Mouse (Mus musculus) kidney, adult 2 months (tissue): ENCODE results near the gene Spred1. TPM values are rescaled to one million over a fixed set of nuclear protein-coding genes. Genes with fewer than 3 reads are reported as not detected.
A peak's percentile ranks its signal among the peaks of the same experiment; 100 is the strongest.

Experiments
- DNase-seq: peaks from one replicate; pipeline ENCODE4 v3.0.0; 2021
- H3K27ac ChIP-seq: fragments of 200-500 bp; 2 replicates; pipeline ENCODE4 v1.5.1; 2012; ENCODE audit warnings: low read depth, low read length, control low read depth, inconsistent platforms; ENCODE audit not compliant: insufficient read depth
- H3K27me3 ChIP-seq: fragments of 200-500 bp; replicated peaks from 2 replicates; pipeline ENCODE4 v1.6.1; 2012; ENCODE audit warnings: mild to moderate bottlenecking, moderate library complexity, low read length, inconsistent platforms; ENCODE audit not compliant: control insufficient read depth, insufficient read depth
- H3K36me3 ChIP-seq: fragments of 200-500 bp; 2 replicates; pipeline ENCODE4 v1.6.1; 2012; ENCODE audit warnings: mild to moderate bottlenecking, moderate library complexity, low read length, inconsistent platforms; ENCODE audit not compliant: control insufficient read depth, insufficient read depth
- H3K4me1 ChIP-seq: fragments of 200-500 bp; 2 replicates; pipeline ENCODE4 v1.6.1; 2011; ENCODE audit warnings: low read length; ENCODE audit not compliant: control insufficient read depth, insufficient read depth
- H3K4me3 ChIP-seq: fragments of 200-500 bp; 2 replicates; pipeline ENCODE4 v1.5.1; 2011; ENCODE audit warnings: mild to moderate bottlenecking, low read depth, low read length, control low read depth; ENCODE audit not compliant: insufficient read depth
- CTCF ChIP-seq: fragments of 200-500 bp; conservative IDR thresholded peaks from 2 replicates; pipeline ENCODE4 v1.5.1; 2011; ENCODE audit warnings: low read depth, mild to moderate bottlenecking, control low read depth, low read length, moderate library complexity, mixed read lengths; ENCODE audit not compliant: insufficient read depth, insufficient read length
- POLR2A ChIP-seq: fragments of 200-500 bp; IDR thresholded peaks from one replicate; pipeline ENCODE4 v1.6.1; 2011; ENCODE audit warnings: low read depth, low read length, control low read depth
- WGBS: fragments of 180-500 bp; shearing (Covaris S2); methylation state at CpG from one replicate; pipeline ENCODE4 v1.1.7; 2018; 5-methylcytosine and 5-hydroxymethylcytosine counted together
- polyA plus RNA-seq: library from polyadenylated mRNA; depleted of rRNA; stranded (reverse); fragments of >200 nt; gene quantifications from 2 replicates; pipeline ENCODE4 v1.2.3, GENCODE M21; 2012

Gene Spred1
- polyA plus RNA-seq, 1 experiment: 5.2 TPM

GRCm38 (mm10) chr2:117146026-117146425 lies 24.9 kb downstream of the Spred1 start:
- no peak overlapping the region for H3K4me3 ChIP-seq
- H3K27me3 ChIP-seq: no peaks in the 10 kb centered on the region
- no peak for TF ChIP-seq CTCF
- TF ChIP-seq POLR2A: no peak
- H3K4me1 ChIP-seq: peaks cover 5% of the 10 kb centered on the region; the same call in 1 of the 2 replicates
- H3K36me3 ChIP-seq: no peaks in the 10 kb centered on the region
- DNase-seq: no peak
- WGBS: 81% methylated on average over 2 of the region's 2 CpGs
- H3K27ac ChIP-seq: no peak overlapping the region

- TF ChIP-seq POLR2A (no peak), CTCF (no peak)
- H3K27ac ChIP-seq: no peak overlapping the region
- WGBS: 66% methylated on average over 3 of the region's 3 CpGs
- no peak overlapping the region for H3K4me3 ChIP-seq
- peaks cover 5% of the 10 kb centered on the region; the same call in 1 of the 2 replicates for H3K4me1 ChIP-seq
- H3K27me3 ChIP-seq: no peaks in the 10 kb centered on the region
- DNase-seq: peak; percentile 7
- H3K36me3 ChIP-seq: no peaks in the 10 kb centered on the region
Observed at GRCm38 (mm10) chr2:117146617-117147016, 25.4 kb downstream of the Spred1 start.

GRCm38 (mm10) chr2:117152161-117152560 lies 31.0 kb downstream of the Spred1 start:
- Histone ChIP-seq H3K27ac (no peak overlapping the region), H3K4me1 (peaks cover 2% of the 10 kb centered on the region; the same call in 1 of the 2 replicates), H3K27me3 (no peaks in the 10 kb centered on the region), H3K4me3 (no peak overlapping the region), H3K36me3 (no peaks in the 10 kb centered on the region; the same call in 1 of the 2 replicates)
- no peak for TF ChIP-seq CTCF
- no peak for TF ChIP-seq POLR2A
- no peak for DNase-seq

- 85% methylated on average over 2 of the region's 2 CpGs for WGBS
- H3K36me3 ChIP-seq: no peaks in the 10 kb centered on the region
- no peaks in the 10 kb centered on the region for H3K27me3 ChIP-seq
- DNase-seq: no peak
- H3K27ac ChIP-seq: no peak overlapping the region
- H3K4me3 ChIP-seq: no peak overlapping the region
- TF ChIP-seq POLR2A (no peak), CTCF (no peak)
- no peaks in the 10 kb centered on the region for H3K4me1 ChIP-seq
Observed at GRCm38 (mm10) chr2:117168379-117168778, 47.2 kb downstream of the Spred1 start.

- H3K27me3 ChIP-seq: no peaks in the 10 kb centered on the region
- H3K4me1 ChIP-seq: no peaks in the 10 kb centered on the region
- H3K27ac ChIP-seq: no peak overlapping the region
- H3K36me3 ChIP-seq: no peaks in the 10 kb centered on the region
- TF ChIP-seq CTCF: no peak
- TF ChIP-seq POLR2A: no peak
- no peak overlapping the region for H3K4me3 ChIP-seq
- DNase-seq: peak; percentile 23
- WGBS: 63% methylated on average over 3 of the region's 3 CpGs
Observed at GRCm38 (mm10) chr2:117169037-117169436, 47.9 kb downstream of the Spred1 start.

GRCm38 (mm10) chr2:117172981-117173380 lies 51.8 kb downstream of the Spred1 start:
- 69% methylated on average over 4 of the region's 4 CpGs for WGBS
- TF ChIP-seq POLR2A (no peak), CTCF (peak; percentile 25)
- Histone ChIP-seq H3K4me1 (no peaks in the 10 kb centered on the region), H3K4me3 (no peak overlapping the region), H3K27me3 (no peaks in the 10 kb centered on the region), H3K36me3 (no peaks in the 10 kb centered on the region), H3K27ac (no peak overlapping the region)
- DNase-seq: peak; percentile 25

- WGBS: 77% methylated on average over 4 of the region's 4 CpGs
- no peak for DNase-seq
Observed at GRCm38 (mm10) chr2:117176066-117176465, 54.9 kb downstream of the Spred1 start.

GRCm38 (mm10) chr2:117176937-117177336 lies 55.8 kb downstream of the Spred1 start:
- no peak for TF ChIP-seq POLR2A
- TF ChIP-seq CTCF: no peak
- H3K4me1 ChIP-seq: no peaks in the 10 kb centered on the region
- H3K27me3 ChIP-seq: no peaks in the 10 kb centered on the region
- no peak for DNase-seq
- H3K36me3 ChIP-seq: no peaks in the 10 kb centered on the region
- H3K4me3 ChIP-seq: no peak overlapping the region
- no peak overlapping the region for H3K27ac ChIP-seq
- 73% methylated on average over 4 of the region's 4 CpGs for WGBS

More at GRCm38 (mm10) chr2:117176066-117176465, 54.9 kb downstream of the Spred1 start:
- Histone ChIP-seq H3K27me3 (no peaks in the 10 kb centered on the region), H3K27ac (no peak overlapping the region), H3K4me3 (no peak overlapping the region), H3K4me1 (no peaks in the 10 kb centered on the region), H3K36me3 (no peaks in the 10 kb centered on the region)
- no peak for TF ChIP-seq CTCF
- no peak for TF ChIP-seq POLR2A
